Mouse (Mus musculus) intestine, postnatal 0 days (tissue): Measurements from ENCODE around the gene M1ap. TPM values are rescaled to one million over a fixed set of nuclear protein-coding genes. Genes with fewer than 3 reads are reported as not detected.
A peak's percentile ranks its signal among the peaks of the same experiment; 100 is the strongest.

ENCODE experiments used
- ATAC-seq: fragments of 200-750 bp; cut with Nextera tagmentation; 2 replicates; pipeline ENCODE4 v1.8.0; 2017; ENCODE audit warnings: mild to moderate bottlenecking, moderate TSS enrichment, moderate library complexity
- H3K27ac ChIP-seq: fragments of 300-500 bp; sonication (generic); 2 replicates; pipeline ENCODE4 v1.5.1; 2014; ENCODE audit warnings: mild to moderate bottlenecking, low read depth, low read length, moderate library complexity
- H3K27me3 ChIP-seq: fragments of 300-500 bp; sonication (generic); replicated peaks from 2 replicates; pipeline ENCODE4 v1.6.1; 2014; ENCODE audit warnings: low read length, mixed read lengths; ENCODE audit not compliant: control insufficient read depth, insufficient read depth
- H3K36me3 ChIP-seq: fragments of 300-500 bp; sonication (generic); 2 replicates; pipeline ENCODE4 v1.6.1; 2014; ENCODE audit warnings: mild to moderate bottlenecking, moderate library complexity; ENCODE audit not compliant: control insufficient read depth, insufficient read depth
- H3K4me1 ChIP-seq: fragments of 300-500 bp; sonication (generic); replicated peaks from 2 replicates; pipeline ENCODE4 v1.6.1; 2014; ENCODE audit warnings: antibody characterized with exemption, low read length, mixed read lengths; ENCODE audit not compliant: control insufficient read depth, insufficient read depth
- H3K4me2 ChIP-seq: fragments of 300-500 bp; sonication (generic); replicated peaks from 2 replicates; pipeline ENCODE4 v1.6.1; 2014; ENCODE audit warnings: low read depth, mild to moderate bottlenecking, moderate library complexity
- H3K4me3 ChIP-seq: fragments of 300-500 bp; sonication (generic); 2 replicates; pipeline ENCODE4 v1.5.1; 2014; ENCODE audit warnings: low read depth, low read length
- H3K9ac ChIP-seq: fragments of 300-500 bp; sonication (generic); 2 replicates; pipeline ENCODE4 v1.6.1; 2014; ENCODE audit warnings: mild to moderate bottlenecking, low read depth, low read length
- H3K9me3 ChIP-seq: fragments of 300-500 bp; sonication (generic); 2 replicates; pipeline ENCODE4 v1.6.1; 2016; ENCODE audit warnings: mixed run types; ENCODE audit not compliant: control insufficient read depth
- CTCF ChIP-seq: sonication (generic); IDR thresholded peaks from 2 replicates; pipeline ENCODE4 v1.5.1; 2016; ENCODE audit warnings: low read depth, mild to moderate bottlenecking, control low read depth, antibody characterized with exemption, moderate library complexity
- WGBS: fragments of 180-500 bp; shearing (Covaris S2); extraction: QIAGEN DNeasy Blood & Tissue Kit; methylation state at CpG from one replicate; pipeline ENCODE4 v1.1.7; 2014; 5-methylcytosine and 5-hydroxymethylcytosine counted together
- polyA plus RNA-seq: library from polyadenylated mRNA; unstranded; fragments of >200 nt; fragmentation: Nextera tagmentation; extraction: Ambion mirVana; gene quantifications from 2 replicates; pipeline ENCODE4 v1.2.1, GENCODE M21; 2015

The M1ap gene
- polyA plus RNA-seq, 1 experiment from 2014 or later, result 0.16 TPM

DNA sequence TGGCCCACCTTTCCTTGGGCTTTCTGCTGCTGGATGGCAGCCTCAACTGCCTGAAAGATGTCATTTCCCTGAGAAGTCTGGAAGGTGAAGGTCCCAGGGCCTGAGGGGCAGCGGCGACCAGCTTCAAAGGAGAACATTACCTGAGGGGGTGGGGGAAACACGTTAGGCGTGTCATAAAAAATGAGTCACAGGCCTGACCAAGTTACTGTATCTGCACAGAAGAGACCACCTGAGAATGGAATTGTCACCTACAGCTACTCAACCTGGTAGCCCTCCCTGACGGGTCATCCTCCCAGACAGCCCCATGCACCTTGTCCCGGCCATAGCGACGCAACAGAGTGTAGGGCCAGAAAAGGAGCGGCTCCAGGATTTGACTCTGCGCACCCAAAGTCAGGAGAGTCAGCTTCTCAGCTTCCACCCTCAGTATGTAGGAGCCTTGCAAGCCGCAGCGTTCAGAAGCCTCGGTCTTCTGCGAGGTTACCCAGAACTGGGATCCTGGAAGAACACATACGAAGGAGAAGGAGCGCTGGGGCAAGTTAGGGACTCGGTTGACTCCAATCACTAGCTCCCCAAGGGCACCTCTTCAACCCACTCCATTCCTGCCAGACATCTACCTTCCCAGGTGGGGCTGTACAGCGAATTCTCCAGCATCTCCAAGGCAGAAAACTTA lies 85.4 kb downstream of the M1ap start:
- TF ChIP-seq CTCF, result no peak
- peak overlapping the region; percentile 76 for H3K4me3 ChIP-seq
- ATAC-seq, result no peak
- H3K27me3 ChIP-seq, result no peaks in the 10 kb centered on the region; the same call in 1 of the 2 replicates
- H3K4me2 ChIP-seq, result peak overlapping the region; percentile 90
- H3K27ac ChIP-seq, result no peak overlapping the region
- H3K9me3 ChIP-seq, result no peaks in the 10 kb centered on the region
- H3K9ac ChIP-seq, result no peak overlapping the region
- no peaks in the 10 kb centered on the region for H3K4me1 ChIP-seq
- H3K36me3 ChIP-seq, result peaks cover 10% of the 10 kb centered on the region; the same call in 1 of the 2 replicates
- 62% methylated on average over 18 of the region's 18 CpGs for WGBS

DNA sequence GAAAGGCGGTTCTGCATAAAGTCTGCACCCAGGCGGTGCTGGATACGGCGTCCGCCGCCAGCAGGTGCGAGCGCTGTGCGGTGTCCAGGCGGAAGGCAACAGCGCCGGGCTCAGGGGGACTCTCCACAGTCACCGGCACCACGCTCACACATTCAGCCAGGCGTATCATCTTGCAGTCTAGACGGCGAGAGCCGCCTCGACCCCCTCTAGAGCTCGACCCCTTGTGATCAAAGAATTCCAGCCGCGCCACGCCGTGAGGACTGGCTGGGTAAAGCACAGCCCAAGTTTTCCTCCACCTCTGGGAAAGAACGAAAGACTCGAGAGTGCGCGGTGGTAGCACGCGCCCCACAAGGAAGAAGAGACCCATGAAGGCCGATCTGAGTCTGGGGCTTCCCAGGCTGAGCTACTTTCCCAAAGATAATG lies 86.1 kb downstream of the M1ap start:
- Histone ChIP-seq H3K9me3 (no peaks in the 10 kb centered on the region), H3K4me3 (peak overlapping the region; percentile 76), H3K4me1 (no peaks in the 10 kb centered on the region), H3K36me3 (peaks cover 10% of the 10 kb centered on the region; the same call in 1 of the 2 replicates), H3K9ac (peak overlapping the region; percentile 55), H3K27me3 (no peaks in the 10 kb centered on the region; the same call in 1 of the 2 replicates), H3K27ac (0 out of 2 replicates have a peak overlapping the region, but pooled peaks have one; percentile 5), H3K4me2 (peak overlapping the region; percentile 90)
- WGBS, result under 1% methylated on average over 31 of the region's 31 CpGs
- TF ChIP-seq CTCF, result peak; percentile 43
- ATAC-seq, result peak; percentile 52

DNA sequence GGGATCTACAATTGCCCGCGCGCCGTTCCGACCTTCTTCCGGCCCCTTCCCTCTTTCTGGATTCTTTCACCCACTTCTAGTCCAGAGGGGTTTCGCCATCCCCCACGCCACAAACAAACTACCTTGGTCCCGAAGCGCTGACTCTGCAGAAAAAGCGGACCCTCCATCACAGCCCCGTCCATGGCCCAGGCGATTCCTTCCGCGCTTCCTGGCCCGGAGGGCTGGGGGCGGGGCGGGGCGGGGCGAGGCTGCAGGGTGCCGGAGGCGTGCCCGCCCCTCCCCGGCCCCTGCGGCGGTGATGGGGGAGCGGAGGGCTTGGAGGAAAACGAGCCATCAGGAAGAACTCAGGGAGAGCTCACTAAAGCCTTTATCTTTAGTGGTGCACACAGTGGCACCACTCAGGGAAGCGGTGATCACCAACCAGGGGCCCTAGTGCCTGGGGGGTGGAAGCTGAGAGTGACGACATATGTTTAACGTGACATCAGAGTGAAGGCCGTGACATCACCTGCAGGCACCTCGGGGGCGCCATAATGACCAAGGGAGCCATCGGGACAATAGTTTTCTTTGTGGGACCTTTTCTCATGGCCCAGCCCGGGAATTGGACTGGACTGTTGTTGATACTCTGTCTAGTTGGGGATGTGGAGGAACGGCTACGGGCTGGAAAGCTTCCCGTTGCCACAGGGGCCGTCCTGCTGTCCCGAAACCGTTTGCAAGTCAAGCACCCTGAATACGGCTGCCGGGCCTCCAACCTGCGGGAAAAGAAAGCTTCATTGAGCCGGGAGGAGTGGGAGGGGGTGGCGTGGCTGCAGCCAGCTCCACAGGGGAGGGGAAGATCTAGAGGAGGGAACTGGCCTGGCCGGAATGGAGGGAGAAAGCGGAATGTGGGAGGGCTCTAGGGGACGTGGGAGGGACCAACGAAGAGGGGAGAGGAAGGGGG lies 86.8 kb downstream of the M1ap start, which contains the start of the genes Dok1 and Loxl3:
TSS of gene Dok1 (minus strand) at position 223 of the 937 bp plus-strand sequence.
TSS of gene Loxl3 (plus strand) at position 925 of the 937 bp plus-strand sequence.
- no peaks in the 10 kb centered on the region for H3K4me1 ChIP-seq
- H3K36me3 ChIP-seq, result peaks cover 10% of the 10 kb centered on the region; the same call in 1 of the 2 replicates
- H3K4me3 ChIP-seq, result peak within 1 kb of the TSS; percentile 76
- H3K27me3 ChIP-seq, result no peaks in the 10 kb centered on the region; the same call in 1 of the 2 replicates
- TF ChIP-seq CTCF, result no peak
- peak within 1 kb of the TSS; percentile 55 for H3K9ac ChIP-seq
- 0% methylated on average over 51 of the region's 51 CpGs for WGBS
- no peaks in the 10 kb centered on the region for H3K9me3 ChIP-seq
- ATAC-seq, result peak; percentile 77
- peak within 1 kb of the TSS; percentile 46; the same call in 1 of the 2 replicates for H3K27ac ChIP-seq
- H3K4me2 ChIP-seq, result peak within 1 kb of the TSS; percentile 90

DNA sequence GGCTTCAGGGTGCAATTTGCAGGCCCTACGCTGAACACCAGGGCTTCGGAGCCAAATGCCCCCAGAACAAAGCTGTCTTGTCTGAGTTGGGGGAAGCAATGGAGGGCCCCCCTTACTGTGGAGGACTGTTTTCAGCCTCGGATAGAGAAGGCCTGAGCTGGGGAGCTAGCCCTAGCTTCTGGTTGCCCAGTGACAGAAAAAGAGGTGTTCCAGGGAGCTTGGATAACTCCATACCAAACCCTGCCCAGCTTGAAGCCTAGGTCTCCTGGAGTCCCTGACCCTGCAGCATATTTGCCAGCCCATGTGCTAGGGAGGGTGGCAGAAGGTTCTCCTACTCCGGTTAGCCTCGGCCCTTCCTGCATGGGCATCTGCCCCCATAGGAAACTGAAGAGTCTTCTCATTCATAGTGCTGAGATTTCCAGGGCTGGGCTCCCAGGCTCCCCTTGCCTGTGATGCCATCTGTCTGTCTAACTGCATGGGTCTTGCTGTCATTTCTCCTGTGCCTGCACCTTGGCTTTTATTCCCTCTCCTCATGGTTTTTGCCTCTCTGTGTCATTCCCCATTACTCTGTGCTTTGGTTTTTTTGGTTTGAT lies 87.9 kb downstream of the M1ap start:
- no peak overlapping the region for H3K9ac ChIP-seq
- TF ChIP-seq CTCF, result no peak
- H3K4me2 ChIP-seq, result peak overlapping the region; percentile 90
- H3K36me3 ChIP-seq, result peaks cover 10% of the 10 kb centered on the region; the same call in 1 of the 2 replicates
- no peak for ATAC-seq
- no peak overlapping the region for H3K27ac ChIP-seq
- peak overlapping the region; percentile 76 for H3K4me3 ChIP-seq
- no peaks in the 10 kb centered on the region; the same call in 1 of the 2 replicates for H3K27me3 ChIP-seq
- WGBS, result 50% methylated on average over 5 of the region's 5 CpGs
- H3K9me3 ChIP-seq, result no peaks in the 10 kb centered on the region
- H3K4me1 ChIP-seq, result no peaks in the 10 kb centered on the region

DNA sequence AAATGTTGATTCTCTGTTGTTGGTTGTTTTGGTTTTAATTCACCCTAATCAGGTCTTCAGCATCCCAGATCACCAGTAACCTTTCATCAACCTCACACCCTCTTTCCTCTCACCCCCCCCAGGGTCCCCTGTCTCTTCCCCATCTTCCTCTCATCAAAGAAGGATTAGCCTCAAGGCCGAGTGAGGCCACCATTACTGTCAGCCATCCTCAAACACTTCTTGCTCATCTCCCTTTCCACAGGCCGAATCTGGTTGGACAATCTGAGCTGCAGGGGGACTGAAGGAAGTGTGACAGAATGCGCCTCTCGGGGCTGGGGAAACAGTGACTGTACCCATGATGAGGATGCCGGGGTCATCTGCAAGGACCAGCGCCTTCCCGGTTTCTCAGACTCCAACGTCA lies 90.5 kb downstream of the M1ap start:
- H3K27ac ChIP-seq, result no peak overlapping the region
- no peak overlapping the region for H3K4me2 ChIP-seq
- no peak overlapping the region for H3K9ac ChIP-seq
- H3K9me3 ChIP-seq, result no peaks in the 10 kb centered on the region
- 83% methylated on average over 8 of the region's 8 CpGs for WGBS
- ATAC-seq, result no peak
- no peaks in the 10 kb centered on the region for H3K4me1 ChIP-seq
- no peak for TF ChIP-seq CTCF
- no peak overlapping the region for H3K4me3 ChIP-seq
- no peaks in the 10 kb centered on the region; the same call in 1 of the 2 replicates for H3K27me3 ChIP-seq
- H3K36me3 ChIP-seq, result no peaks in the 10 kb centered on the region
